Comparison of ENCODE assay signal across 18 mouse cellular contexts in the genomic region with DNA sequence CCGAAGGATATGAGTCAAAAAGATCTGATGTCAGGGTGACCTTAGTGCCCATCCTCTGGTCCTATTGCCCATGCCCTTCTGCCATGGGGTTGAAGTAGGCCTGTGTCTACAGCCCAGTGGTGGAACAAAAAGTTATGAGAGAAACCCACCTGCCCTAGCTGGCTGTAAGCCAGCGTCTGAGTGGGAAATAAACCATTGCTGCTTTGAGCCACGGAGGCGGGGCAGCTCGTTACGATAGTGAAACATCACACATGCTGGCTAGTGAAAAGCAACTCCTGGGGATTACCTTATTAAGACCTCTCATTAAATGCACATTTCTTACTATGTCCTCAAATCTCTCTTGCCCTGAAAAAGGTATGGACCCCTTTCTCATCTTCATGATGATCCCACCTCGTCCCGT.
"Had no signal": no experiment of that assay in that cellular context is flagged by ENCODE, and none has a peak within 500 bp of the region (broad histone marks: within the 10 kb centered on the region; RNA-seq: fewer than 3 reads in every experiment).

No protein-coding gene starts in this region.

- H3K27me3 ChIP-seq: midbrain, embryonic 12.5 days; neural tube, embryonic 13.5 days; neural tube, embryonic 15.5 days had no signal

- H3K9ac ChIP-seq: lung, embryonic 14.5 days; midbrain, embryonic 12.5 days; neural tube, embryonic 13.5 days; neural tube, embryonic 15.5 days had no signal

- H3K36me3 ChIP-seq: midbrain, embryonic 10.5 days; midbrain, embryonic 12.5 days; neural tube, embryonic 13.5 days; neural tube, embryonic 15.5 days had no signal

- H3K4me1 ChIP-seq: midbrain, embryonic 12.5 days; neural tube, embryonic 13.5 days; neural tube, embryonic 15.5 days had no signal

- H3K27ac ChIP-seq: midbrain, embryonic 10.5 days; midbrain, embryonic 12.5 days; neural tube, embryonic 13.5 days; neural tube, embryonic 15.5 days had no signal

- ATAC-seq: midbrain, embryonic 16.5 days had no signal

- H3K4me3 ChIP-seq: midbrain, embryonic 10.5 days; midbrain, embryonic 12.5 days; myocyte; neural tube, embryonic 13.5 days; neural tube, embryonic 15.5 days had no signal

- H3K9me3 ChIP-seq: midbrain, embryonic 10.5 days; midbrain, embryonic 12.5 days; neural tube, embryonic 13.5 days; neural tube, embryonic 15.5 days had no signal

- H3K4me2 ChIP-seq: lung, embryonic 14.5 days; midbrain, embryonic 12.5 days; neural tube, embryonic 13.5 days; neural tube, embryonic 15.5 days had no signal

- DNase-seq: lung, adult 18-20 months; lung, embryonic 14.5 days; lung, postnatal 10 days; lung, postnatal 4 days; midbrain, embryonic 14.5 days; right cerebral cortex, adult 18-20 months; right cerebral cortex, postnatal 25 days; right cerebral cortex, postnatal 4 days; spleen, adult 18-20 months; thymus, adult 18-20 months; thymus, postnatal 14 days; thymus, postnatal 36 days had no signal
